Mouse (Mus musculus) ES-Bruce4 (cell line): Measurements from ENCODE around the gene Sez6l.

ENCODE experiments used
- CTCF ChIP-seq: IDR thresholded peaks from one replicate; pipeline ENCODE4 v1.8.1; 2011; ENCODE audit warnings: low read depth, low read length
- EP300 ChIP-seq: IDR thresholded peaks from 2 replicates; pipeline ENCODE4 v1.6.1; 2011; ENCODE audit warnings: low read depth, low read length; ENCODE audit not compliant: insufficient read depth
- POLR2A ChIP-seq: IDR thresholded peaks from one replicate; pipeline ENCODE4 v1.8.1; 2011; ENCODE audit warnings: low read length; ENCODE audit not compliant: insufficient read depth

DNA sequence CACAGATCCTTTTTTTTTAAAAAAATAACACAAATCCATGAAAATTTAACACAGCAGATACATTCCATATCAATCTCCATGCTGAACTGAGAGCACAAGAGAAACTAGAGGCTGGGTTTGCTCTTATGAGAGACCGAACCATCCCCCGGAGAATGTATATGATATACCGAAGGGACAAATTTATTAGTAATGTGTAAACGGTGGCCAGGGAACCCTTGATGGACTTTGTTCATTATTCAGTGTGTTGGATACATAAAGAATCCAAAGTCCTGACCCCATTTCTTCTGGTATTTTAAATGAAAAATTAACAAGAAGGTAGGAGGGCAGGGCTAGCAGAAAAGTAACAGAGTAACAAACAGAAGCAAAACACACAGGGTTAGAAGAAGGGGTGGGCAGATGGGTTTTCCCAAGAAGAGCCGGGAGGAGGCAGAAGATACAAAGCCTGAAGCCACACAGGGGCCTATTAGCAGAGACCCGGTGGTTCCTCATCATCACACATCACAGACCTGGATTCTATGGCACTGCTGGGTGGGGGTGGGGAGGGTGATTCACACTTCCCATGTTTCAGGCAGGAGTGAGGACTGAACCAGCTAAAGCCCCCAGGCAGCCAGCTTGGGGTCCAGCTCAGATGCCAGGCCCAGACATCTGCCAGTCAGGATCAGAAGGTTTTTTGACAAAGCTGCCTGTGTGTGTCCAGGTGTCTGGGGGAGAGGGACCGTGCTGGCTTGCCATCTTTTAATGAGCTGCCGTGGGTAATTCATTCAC, 76.9 kb downstream of the Sez6l start:
- TF ChIP-seq POLR2A: no peak
- no peak for TF ChIP-seq CTCF
- TF ChIP-seq EP300: no peak
